Mouse (Mus musculus) G1E (cell line): ENCODE measurements around the gene Gm11733.

Source experiments
- CTCF ChIP-seq: IDR thresholded peaks from 2 replicates; pipeline ENCODE4 v1.5.1; 2012; ENCODE audit warnings: low read depth, low read length, inconsistent platforms, mixed read lengths
- GATA1 ChIP-seq: IDR thresholded peaks from 2 replicates; pipeline ENCODE4 v1.6.1; 2012; ENCODE audit warnings: borderline replicate concordance, low read length, inconsistent platforms, mixed read lengths

DNA sequence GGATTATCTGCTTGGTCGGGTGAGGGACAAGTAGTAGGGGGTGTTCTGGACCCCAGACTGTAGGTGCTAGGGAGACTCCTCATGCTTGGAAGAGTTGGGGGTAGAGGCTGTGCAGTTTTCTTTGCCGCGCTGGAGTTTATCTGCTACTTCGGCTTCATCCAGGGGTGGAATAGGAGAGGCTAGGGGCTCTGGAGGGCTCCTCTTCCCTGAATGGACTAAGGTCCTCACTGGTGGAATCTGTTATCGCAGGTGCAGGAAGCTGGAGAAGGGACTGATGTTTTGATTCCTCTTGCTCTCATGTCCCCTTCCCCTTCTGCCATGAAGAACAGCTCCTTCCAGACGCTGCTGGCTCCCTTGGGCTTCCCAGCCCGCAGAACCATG lies 47.1 kb upstream of the Gm11733 start:
- TF ChIP-seq CTCF = no peak
- TF ChIP-seq GATA1 = no peak
